Comparison of ENCODE assay signal across 9 mouse cellular contexts in the genomic region with DNA sequence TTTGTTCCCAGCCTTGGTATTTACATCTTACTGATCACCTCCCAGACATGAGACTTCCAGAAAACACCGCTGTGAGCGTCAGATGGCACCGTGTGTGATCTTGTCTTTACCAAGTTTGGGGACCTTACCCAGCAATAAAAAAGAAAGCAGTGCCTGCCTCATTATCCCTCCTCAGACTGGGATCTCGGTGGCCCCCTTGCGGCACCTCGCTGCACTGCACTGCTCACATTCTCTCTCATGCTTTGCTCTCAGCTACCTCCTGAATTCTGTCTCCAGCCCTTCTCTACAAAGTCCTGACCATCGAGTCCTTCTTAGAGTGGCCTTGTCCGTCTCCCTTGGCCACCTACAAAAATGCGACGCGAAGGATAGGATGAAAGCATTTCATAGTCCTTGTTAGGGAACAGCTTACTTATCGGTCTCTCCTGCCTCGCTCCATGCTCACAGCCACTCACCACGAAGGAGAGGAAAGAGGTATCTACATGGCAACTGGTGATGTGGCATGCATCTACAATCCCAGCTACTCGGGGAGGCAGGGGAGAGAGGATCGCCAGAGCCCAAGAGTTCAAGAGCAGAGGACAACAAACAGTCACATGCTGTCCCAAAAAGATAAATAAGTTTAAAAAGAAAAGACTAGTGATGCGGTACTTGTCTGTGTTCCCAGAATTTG. TPM values are rescaled to one million over a fixed set of nuclear protein-coding genes. Genes with fewer than 3 reads are reported as not detected.
DNase-seq lines count a peak whose midpoint lies in the region; ATAC-seq and TF ChIP-seq lines count a peak whose summit lies in the region.
"Had no signal": no experiment of that assay in that cellular context is flagged by ENCODE, and none has a peak within 500 bp of the region (broad histone marks: within the 10 kb centered on the region; RNA-seq: fewer than 3 reads in every experiment).

No protein-coding gene starts in this region.

- peak; percentile 63 for DNase-seq in midbrain, embryonic 10.5 days (ENCODE audit: low spot score)
- peak; percentile 7 for DNase-seq in cerebellum, adult 9-11 months
- DNase-seq in gastrocnemius, postnatal 10 days = peak; percentile 74
- DNase-seq in kidney, adult 8-10 months = peak; percentile 3 to 57
- DNase-seq in limb, embryonic 14.5 days (ENCODE audit: low spot score) = no peak
- peak; percentile 31 to 69 for DNase-seq in natural killer cell, adult 2 months (ENCODE audit: low spot score in 2 of 2)
- DNase-seq in testis, postnatal 14 days (ENCODE audit: low spot score) = peak; percentile 53

- peaks cover 19% of the 10 kb centered on the region for H3K4me1 ChIP-seq in midbrain, embryonic 10.5 days
- H3K4me1 ChIP-seq in midbrain, embryonic 13.5 days (replicated peaks) = no peaks in the 10 kb centered on the region
- H3K4me1 ChIP-seq in limb, embryonic 14.5 days (ENCODE audit: control insufficient read depth, insufficient read depth, low read length) = no peaks in the 10 kb centered on the region

- no peak overlapping the region for H3K9ac ChIP-seq in midbrain, embryonic 13.5 days (replicated peaks)
- no peak overlapping the region for H3K9ac ChIP-seq in limb, embryonic 14.5 days (ENCODE audit: low read depth, low read length, severe bottlenecking)

- peaks cover 16% of the 10 kb centered on the region for H3K27me3 ChIP-seq in midbrain, embryonic 10.5 days (ENCODE audit: low read depth, poor library complexity, severe bottlenecking)
- H3K27me3 ChIP-seq in midbrain, embryonic 13.5 days = peaks cover 7% of the 10 kb centered on the region
- no peaks in the 10 kb centered on the region for H3K27me3 ChIP-seq in limb, embryonic 14.5 days (ENCODE audit: control insufficient read depth, insufficient read depth, low read length)

- no peak for TF ChIP-seq POLR2A in limb, embryonic 14.5 days (IDR thresholded peaks at IDR 0.05; ENCODE audit: borderline replicate concordance, extremely low read depth, insufficient read depth, insufficient read length)

- H3K27ac ChIP-seq in midbrain, embryonic 10.5 days (replicated peaks) = no peak overlapping the region
- H3K27ac ChIP-seq in midbrain, embryonic 13.5 days = no peak overlapping the region
- no peak overlapping the region for H3K27ac ChIP-seq in limb, embryonic 14.5 days (replicated peaks; ENCODE audit: low read depth, low read length)

- no peak overlapping the region for H3K4me2 ChIP-seq in midbrain, embryonic 13.5 days (replicated peaks)
- peak overlapping the region; percentile 18; the same call in 1 of the 2 replicates for H3K4me2 ChIP-seq in limb, embryonic 14.5 days (replicated peaks; ENCODE audit: low read depth, low read length, severe bottlenecking)

- H3K4me3 ChIP-seq in midbrain, embryonic 10.5 days = no peak overlapping the region
- H3K4me3 ChIP-seq in midbrain, embryonic 13.5 days (replicated peaks) = no peak overlapping the region
- H3K4me3 ChIP-seq in limb, embryonic 14.5 days (replicated peaks; ENCODE audit: low read length) = no peak overlapping the region

- H3K9me3 ChIP-seq in midbrain, embryonic 10.5 days (replicated peaks) = no peaks in the 10 kb centered on the region
- H3K9me3 ChIP-seq in midbrain, embryonic 13.5 days = no peaks in the 10 kb centered on the region
- H3K9me3 ChIP-seq in limb, embryonic 14.5 days (ENCODE audit: control insufficient read depth, low read length) = no peaks in the 10 kb centered on the region

- ATAC-seq in midbrain, embryonic 13.5 days = no peak
- peak; percentile 50; the same call in 1 of the 2 replicates for ATAC-seq in limb, embryonic 14.5 days (ENCODE audit: low FRiP score, low read depth)

- WGBS in midbrain, embryonic 10.5 days = 38% methylated on average over 17 of the region's 17 CpGs
- WGBS in midbrain, embryonic 13.5 days = 34% methylated on average over 17 of the region's 17 CpGs
- 36% methylated on average over 17 of the region's 17 CpGs for WGBS in limb, embryonic 14.5 days

- no peaks in the 10 kb centered on the region for H3K36me3 ChIP-seq in midbrain, embryonic 10.5 days
- no peaks in the 10 kb centered on the region for H3K36me3 ChIP-seq in midbrain, embryonic 13.5 days
- no peaks in the 10 kb centered on the region for H3K36me3 ChIP-seq in limb, embryonic 14.5 days (ENCODE audit: control insufficient read depth, insufficient read depth, low read length)

RNA-seq across cellular contexts. Expression of a gene that starts 45.7 kb away (rescaled TPM):
- polyA plus RNA-seq in midbrain, embryonic 10.5 days (2016; fragmentation: Nextera tagmentation; extraction: Ambion mirVana) = 0.12 TPM in 1 of 2 replicates, not detected in the other
- polyA plus RNA-seq in midbrain, embryonic 13.5 days (2015; fragmentation: Nextera tagmentation; extraction: Ambion mirVana) = 0.27 and 0.30 TPM in 2 replicates
- total RNA-seq in gastrocnemius, postnatal 10 days (2021) = not detected
- polyA plus RNA-seq in limb, embryonic 14.5 days (2012; rRNA removed) = 0.05 and 0.13 TPM in 2 replicates
- polyA plus RNA-seq in limb, embryonic 14.5 days (2014; fragmentation: Nextera tagmentation; extraction: Ambion mirVana) = 0.25 TPM in 1 of 2 replicates, not detected in the other

RNA-seq across cellular contexts. Expression of a gene that starts 53.4 kb away (rescaled TPM):
- 0.14 TPM in 1 of 2 replicates, not detected in the other for polyA plus RNA-seq in midbrain, embryonic 10.5 days (2016; fragmentation: Nextera tagmentation; extraction: Ambion mirVana)
- polyA plus RNA-seq in midbrain, embryonic 13.5 days (2015; fragmentation: Nextera tagmentation; extraction: Ambion mirVana) = 0.52 and 0.62 TPM in 2 replicates
- 10 to 100 TPM; 11.2 to 13.9 TPM for total RNA-seq in gastrocnemius, postnatal 10 days (2021)
- 12.2 and 13.2 TPM in 2 replicates for polyA plus RNA-seq in limb, embryonic 14.5 days (2012; rRNA removed)
- polyA plus RNA-seq in limb, embryonic 14.5 days (2014; fragmentation: Nextera tagmentation; extraction: Ambion mirVana) = 1.9 and 2.5 TPM in 2 replicates

RNA-seq across cellular contexts. Expression of a gene that starts 57.6 kb away (rescaled TPM):
- not detected in 2 replicates for polyA plus RNA-seq in midbrain, embryonic 10.5 days (2016; fragmentation: Nextera tagmentation; extraction: Ambion mirVana)
- polyA plus RNA-seq in midbrain, embryonic 13.5 days (2015; fragmentation: Nextera tagmentation; extraction: Ambion mirVana) = not detected in 2 replicates
- total RNA-seq in gastrocnemius, postnatal 10 days (2021) = not detected
- 0.51 and 0.58 TPM in 2 replicates for polyA plus RNA-seq in limb, embryonic 14.5 days (2012; rRNA removed)
- not detected in 2 replicates for polyA plus RNA-seq in limb, embryonic 14.5 days (2014; fragmentation: Nextera tagmentation; extraction: Ambion mirVana)
- polyA plus RNA-seq: embryonic facial prominence, embryonic 14.5 days had no signal
